Mouse (Mus musculus): ENCODE results near the gene Cd248.

- TF ChIP-seq CTCF (IDR thresholded peaks at IDR 0.05; ENCODE audit: low read depth) = peak; percentile 47; the same call in 1 of the 2 replicates
- TF ChIP-seq EP300 (IDR thresholded peaks at IDR 0.05; ENCODE audit: low read depth) = no peak
These were observed 29.1 kb upstream of the Cd248 start, which contains the start of the genes B4gat1 and AC124502.3 for GRCm38 (mm10) chr19:5038709-5039156.
